Mouse (Mus musculus): ENCODE results near the gene Mbtps1.

Gene Mbtps1

DNA sequence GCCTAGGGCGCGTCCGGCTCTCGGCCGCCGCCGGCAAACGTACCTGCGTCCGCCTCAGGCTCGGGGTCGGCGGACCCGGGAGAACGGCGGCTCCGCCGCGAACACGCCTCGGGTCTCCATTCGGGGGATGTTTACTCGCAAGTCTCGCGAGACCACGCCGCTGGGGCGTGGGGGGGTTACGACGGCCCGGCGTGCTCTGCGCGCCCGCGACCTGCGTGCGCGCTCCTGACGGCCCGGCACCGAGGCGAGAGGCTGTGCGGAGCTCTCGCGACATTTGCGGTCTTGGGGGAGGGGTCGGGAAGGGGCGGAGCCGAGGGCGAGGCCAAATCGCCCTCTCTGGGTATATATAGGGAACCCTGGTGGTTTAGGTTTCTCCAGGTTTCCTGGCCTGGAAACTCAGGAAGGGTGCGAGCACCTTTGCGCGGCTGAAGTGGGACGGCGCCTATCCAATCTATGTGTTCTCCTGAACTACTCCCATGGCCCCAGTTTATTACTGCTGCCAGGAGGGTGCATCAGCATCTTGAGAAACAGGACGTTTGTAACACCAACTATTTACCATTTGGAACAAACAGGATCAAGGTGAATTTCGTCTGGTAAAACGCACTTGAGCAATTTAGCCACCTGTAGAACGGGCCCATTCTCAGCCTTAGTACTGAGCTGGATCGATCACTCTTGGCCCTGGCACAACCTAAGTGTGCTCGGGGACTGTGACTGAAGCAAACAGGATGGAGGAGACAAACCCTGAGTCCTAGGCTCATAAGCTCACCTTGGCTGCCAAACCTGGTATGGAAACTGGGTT is at the start of gene Mbtps1:
Gene Mbtps1, minus strand, starts transcription at position 133 of the 799 bp plus-strand sequence.
- DNase-seq (ENCODE audit: low spot score in 2 of 2), result peak; percentile 94 to 97

DNA sequence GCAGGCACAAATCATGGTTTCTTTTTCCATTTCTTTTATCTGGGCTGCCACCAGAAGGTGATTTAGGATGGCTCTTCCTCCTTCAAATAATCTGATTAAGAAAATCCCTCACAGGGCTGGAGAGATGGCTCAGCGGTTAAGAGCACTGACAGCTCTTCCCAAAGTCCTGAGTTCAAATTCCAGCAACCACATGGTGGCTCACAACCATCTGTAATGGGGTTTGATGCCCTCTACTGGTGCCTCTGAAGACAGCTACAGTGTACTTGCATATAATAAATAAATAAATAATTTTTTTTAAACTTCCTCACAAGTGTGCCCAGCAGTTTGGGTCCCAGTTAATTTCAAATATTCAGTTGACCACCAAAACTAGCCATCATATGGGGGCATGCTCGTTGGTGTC is 47.7 kb upstream of the Mbtps1 start:
- DNase-seq (ENCODE audit: low spot score in 2 of 2), result no peak

DNA sequence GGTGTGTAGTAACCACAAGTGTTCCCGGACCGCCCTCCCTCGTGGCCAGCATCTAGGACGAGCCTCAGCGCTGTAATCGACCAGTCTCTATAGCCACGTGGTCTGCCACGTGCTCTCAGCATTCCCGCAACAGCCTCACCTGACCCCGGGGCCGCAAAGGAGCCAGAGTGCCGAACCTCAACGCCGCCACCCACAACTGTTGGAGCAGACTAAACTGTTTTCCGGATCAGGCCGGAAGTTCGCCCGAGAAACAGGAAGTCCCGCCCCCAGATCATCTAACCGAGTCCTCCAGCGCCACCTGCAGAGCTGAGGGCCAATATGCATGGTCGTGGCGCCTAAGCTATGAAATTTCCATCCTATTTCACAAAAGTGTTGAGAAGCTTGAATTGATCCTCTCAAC is 46.5 kb upstream of the Mbtps1 start, which contains the start of gene Taf1c:
Gene Taf1c, minus strand, starts transcription at position 227 of the 400 bp plus-strand sequence.
- DNase-seq (ENCODE audit: low spot score in 2 of 2), result peak; percentile 81 to 85

DNA sequence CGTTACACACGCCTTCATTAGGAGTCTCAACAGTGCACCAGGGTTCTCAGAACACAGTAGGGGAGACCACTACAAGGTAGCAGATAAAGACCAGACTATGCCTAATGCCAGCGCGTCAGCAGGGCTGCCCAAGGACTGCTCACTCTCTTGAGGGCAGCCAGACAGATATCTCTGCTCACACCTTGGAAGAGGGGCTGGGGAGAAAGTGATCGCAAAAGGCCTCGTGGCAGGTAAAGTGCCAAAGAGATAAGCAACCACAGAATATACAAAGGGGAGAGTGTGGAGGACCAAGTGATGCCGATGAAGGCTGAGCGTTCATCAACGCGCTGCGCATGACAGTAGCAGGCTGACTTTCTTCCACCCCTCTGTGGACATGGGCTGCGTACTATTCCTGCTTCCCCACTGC is 45.9 kb upstream of the Mbtps1 start:
- DNase-seq (ENCODE audit: low spot score in 2 of 2), result no peak

- DNase-seq (ENCODE audit: low spot score in 2 of 2), result no peak
These were observed 45.2 kb upstream of the Mbtps1 start for GRCm38 (mm10) chr8:119603771-119604170.

GRCm38 (mm10) chr8:119591456-119591855 is 32.9 kb upstream of the Mbtps1 start:
- DNase-seq (ENCODE audit: low spot score in 2 of 2), result no peak

- no peak for DNase-seq (ENCODE audit: low spot score in 2 of 2)
These were observed 31.8 kb upstream of the Mbtps1 start for GRCm38 (mm10) chr8:119590348-119590747.

GRCm38 (mm10) chr8:119588844-119589243 is 30.3 kb upstream of the Mbtps1 start:
- no peak for DNase-seq (ENCODE audit: low spot score in 2 of 2)

GRCm38 (mm10) chr8:119588321-119588720 is 29.8 kb upstream of the Mbtps1 start:
- DNase-seq (ENCODE audit: low spot score in 2 of 2), result no peak

DNA sequence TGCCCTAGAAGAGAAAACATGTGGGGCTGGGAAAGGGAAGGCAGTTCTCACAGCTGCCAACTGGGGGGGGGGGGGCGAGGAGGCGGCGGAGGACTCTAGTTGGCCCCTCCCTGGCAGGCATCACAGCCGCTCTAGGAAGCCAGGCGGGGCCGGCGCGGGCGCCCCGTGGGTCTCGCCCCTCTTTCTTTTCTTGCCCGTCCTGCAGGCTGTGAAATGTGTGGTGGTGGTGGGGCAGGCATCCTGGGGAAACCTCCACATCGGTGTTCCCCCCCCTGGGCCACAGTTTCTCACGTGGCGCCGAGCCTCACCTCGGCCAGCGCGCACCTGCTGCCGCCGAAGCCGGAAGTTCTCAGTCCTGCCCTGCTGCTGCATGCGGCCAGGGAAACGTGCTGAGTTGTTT is 27.4 kb upstream of the Mbtps1 start:
- no peak for DNase-seq (ENCODE audit: low spot score in 2 of 2)

GRCm38 (mm10) chr8:119580441-119581161 is 22.1 kb upstream of the Mbtps1 start:
- DNase-seq (ENCODE audit: low spot score in 2 of 2), result no peak

DNA sequence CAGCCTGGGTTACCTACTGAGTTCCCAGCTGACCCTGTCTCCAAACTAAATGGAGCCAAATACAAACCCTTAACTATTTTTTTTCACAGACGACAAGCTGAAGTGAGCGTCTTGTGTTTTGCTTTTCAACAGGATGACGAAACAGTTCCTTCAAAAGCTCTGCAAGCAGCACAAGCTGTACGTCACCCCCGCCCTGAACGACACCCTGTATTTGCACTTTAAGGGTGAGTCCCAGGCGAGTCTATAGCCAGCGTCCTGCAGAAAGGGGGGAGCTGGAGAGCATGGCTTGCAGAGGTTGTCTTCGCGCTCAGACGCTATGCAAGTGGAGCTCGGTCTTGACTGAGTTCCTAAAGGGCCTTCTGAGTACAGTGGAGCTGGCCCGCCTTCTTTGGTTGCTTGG is 20.6 kb upstream of the Mbtps1 start:
- no peak for DNase-seq (ENCODE audit: low spot score in 2 of 2)

- no peak for DNase-seq (ENCODE audit: low spot score in 2 of 2)
These were observed 16.8 kb upstream of the Mbtps1 start for GRCm38 (mm10) chr8:119575366-119575726.

DNA sequence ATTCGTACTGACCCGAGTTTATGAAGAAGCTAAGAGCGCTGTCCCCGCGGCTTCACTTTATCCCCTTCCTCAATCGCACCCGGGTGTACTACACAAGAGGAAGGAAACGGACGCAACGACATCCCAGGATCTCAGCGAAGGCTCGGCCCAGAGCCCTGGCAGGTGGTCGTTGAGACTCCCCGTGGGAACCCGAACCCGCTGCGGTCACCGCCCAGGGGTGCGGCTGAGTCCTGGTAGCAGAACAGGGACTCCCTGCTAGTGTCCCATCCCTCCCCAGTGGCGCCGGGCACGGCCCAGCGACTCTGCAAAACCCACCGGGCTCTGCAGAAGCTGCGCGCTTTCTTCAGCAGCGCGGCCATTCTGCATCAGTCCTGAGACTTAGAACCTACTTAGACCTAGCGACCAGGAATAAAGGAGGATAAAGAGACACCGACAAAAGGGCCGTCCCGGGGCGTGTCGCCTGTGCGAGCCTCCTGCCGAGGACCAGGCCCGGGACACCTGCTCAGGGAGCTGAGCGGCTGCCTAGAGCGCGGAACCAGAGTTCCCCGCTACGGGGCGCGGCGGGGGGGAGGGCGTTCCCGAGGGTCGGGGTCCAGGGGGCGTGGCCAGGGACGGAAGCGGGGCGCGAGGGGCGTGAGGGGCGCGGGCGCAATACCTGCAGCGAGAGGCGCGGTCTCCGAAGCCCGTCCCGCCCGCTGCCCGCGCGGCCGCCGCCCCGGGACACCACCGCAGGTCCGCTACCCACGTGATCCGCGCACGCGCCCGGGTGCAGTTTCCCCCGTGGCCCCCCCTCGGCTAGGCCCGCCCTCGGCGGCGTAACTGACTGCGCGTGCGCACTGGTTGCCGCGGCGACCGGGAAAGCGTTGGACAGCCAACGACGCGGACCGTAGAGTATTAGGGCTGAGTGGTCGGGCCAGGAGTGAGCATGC is 16.2 kb upstream of the Mbtps1 start, which contains the start of the genes Hsdl1 and Dnaaf1:
Gene Hsdl1, minus strand, starts transcription at position 747 of the 929 bp plus-strand sequence.
Gene Dnaaf1, plus strand, starts transcription at position 799 of the 929 bp plus-strand sequence.
- DNase-seq (ENCODE audit: low spot score in 2 of 2), result peak; percentile 85 to 92

- no peak for DNase-seq (ENCODE audit: low spot score in 2 of 2)
These were observed 13.9 kb upstream of the Mbtps1 start for GRCm38 (mm10) chr8:119572411-119572810.

DNA sequence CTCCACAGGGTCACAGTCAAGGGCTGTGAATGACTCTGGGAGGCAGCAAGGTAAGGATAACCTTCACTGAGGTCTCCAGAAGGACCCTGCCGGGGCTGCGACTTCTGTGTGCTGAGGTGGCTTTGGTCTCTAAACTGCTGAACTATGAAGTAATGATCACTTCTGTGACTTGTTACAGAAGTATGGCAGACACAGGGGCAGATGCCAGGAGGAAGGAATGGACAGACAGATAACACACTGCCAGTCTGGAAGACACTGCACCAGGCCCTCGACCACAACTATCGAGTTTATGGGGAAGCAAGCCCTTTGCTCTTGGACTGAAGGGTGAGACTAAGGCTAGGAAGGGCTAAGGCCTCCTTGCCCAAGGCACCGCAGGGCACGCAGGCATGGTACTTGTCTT is 12.6 kb upstream of the Mbtps1 start:
- DNase-seq (ENCODE audit: low spot score in 2 of 2), result no peak

DNA sequence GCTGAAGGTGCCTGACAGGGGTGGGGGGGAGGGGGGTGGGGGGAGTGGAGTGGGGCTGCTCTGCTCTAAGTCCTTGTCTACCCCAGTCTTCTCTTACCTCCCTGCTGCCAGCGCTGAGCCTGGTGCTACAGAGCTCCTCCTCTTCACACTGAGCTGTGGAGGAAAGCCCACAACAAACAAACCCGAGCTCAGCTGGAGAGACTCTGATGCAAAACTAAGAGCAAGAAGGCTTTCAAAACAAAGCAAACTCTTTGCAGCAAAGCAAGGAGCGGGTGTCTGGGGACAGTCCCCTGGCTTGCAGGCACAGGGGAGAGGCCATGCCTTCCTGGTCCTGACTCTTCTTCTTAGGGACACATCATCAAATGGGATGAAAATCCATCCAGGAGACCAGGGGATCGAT is 11.3 kb upstream of the Mbtps1 start:
- no peak for DNase-seq (ENCODE audit: low spot score in 2 of 2)

DNA sequence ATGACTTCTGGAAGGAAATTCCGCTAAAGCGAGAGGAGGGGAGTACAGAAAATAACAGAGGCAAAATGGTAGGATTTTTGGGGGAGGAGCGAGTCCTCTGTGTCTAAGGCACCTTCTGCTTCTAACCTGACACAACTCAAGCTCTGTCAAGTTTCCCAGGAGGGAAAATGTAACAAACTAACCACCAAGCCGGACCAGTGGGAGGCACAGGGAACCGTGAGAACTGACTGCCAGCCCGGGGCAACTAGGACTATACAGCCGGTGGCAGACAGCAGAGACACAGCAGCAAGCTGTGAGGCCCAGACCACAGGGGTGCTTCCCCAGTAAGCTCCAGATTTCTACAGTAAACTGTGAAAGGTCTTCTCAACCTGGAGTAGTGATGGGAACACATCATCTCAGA is 10.4 kb upstream of the Mbtps1 start:
- DNase-seq (ENCODE audit: low spot score in 2 of 2), result no peak

DNA sequence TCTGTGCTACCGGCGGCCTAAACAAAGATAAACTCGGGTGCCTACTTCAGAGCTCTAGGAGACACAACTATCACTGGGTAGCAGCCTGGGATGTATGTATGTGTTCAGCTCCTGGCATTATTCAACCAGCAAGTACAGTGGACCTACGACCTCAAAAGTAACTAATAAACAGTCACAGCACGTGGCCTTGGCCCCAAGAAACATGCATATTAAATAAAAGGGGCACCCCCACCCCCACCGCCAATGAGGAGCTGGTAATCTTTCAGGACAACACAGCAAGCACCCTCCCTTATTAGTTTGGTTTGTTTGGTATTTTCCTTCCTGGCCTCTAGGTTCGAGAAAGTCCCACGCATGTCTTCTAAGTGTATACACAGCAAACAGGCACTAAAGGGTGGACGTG is 9.7 kb upstream of the Mbtps1 start:
- no peak for DNase-seq (ENCODE audit: low spot score in 2 of 2)

DNA sequence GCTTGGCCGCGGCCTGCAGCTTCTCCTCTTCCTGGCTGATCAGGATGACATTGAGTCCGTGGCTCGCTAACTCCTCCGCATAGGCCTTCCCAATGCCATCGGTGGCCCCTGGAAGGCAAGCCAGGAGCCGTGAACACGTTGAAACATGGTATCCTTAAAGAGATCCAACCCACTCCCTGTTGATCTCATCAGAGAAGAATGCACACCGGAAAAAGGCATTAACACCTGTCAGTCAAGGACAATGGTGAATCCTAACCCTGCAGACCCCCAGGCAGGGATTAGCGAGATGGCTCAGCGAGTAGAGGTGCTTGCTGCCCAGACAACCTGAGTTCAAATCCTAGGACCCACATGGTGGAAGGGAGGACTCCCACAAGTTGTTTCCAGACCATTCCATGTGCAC is 7.8 kb upstream of the Mbtps1 start:
- DNase-seq (ENCODE audit: low spot score in 2 of 2), result no peak

DNA sequence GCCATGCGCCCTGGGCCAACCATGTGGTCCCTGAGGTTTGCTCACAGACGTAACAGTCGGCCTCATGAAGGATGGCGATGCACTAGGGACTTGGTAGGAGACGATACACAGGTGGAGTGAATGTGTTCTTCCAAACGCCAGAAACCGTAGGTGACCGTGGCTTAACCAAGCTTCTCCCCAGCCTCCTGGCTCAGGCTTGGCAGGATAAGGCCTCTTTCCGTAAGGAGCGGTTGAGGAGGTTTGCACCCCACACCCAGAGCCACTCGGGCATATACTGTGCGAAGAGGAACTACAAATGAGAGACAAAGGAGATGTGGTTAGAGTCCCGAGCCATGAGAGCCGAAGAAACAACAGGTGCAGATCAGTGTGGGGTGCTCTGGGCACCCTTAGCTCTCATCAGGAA is 5.3 kb upstream of the Mbtps1 start:
- no peak for DNase-seq (ENCODE audit: low spot score in 2 of 2)

GRCm38 (mm10) chr8:119559402-119559720 is 826 bp upstream of the Mbtps1 start:
- DNase-seq (ENCODE audit: low spot score in 2 of 2), result no peak

Measured in frontal cortex, postnatal 14 days (tissue).